Mouse (Mus musculus): ENCODE measurements around the gene Slc44a2. TPM values are rescaled to one million over a fixed set of nuclear protein-coding genes. Genes with fewer than 3 reads are reported as not detected.

Gene Slc44a2
- polyA plus RNA-seq, 1 experiment from 2014 or later = 14.4 TPM

- Histone ChIP-seq H3K9me3 (ENCODE audit: low read length) (no peaks in the 10 kb centered on the region), H3K9ac (replicated peaks) (no peak overlapping the region), H3K27ac (ENCODE audit: low read depth) (no peak overlapping the region), H3K36me3 (replicated peaks; ENCODE audit: insufficient read depth, low read length) (peaks cover 6% of the 10 kb centered on the region), H3K27me3 (ENCODE audit: insufficient read depth, low read length) (no peaks in the 10 kb centered on the region), H3K4me1 (ENCODE audit: insufficient read depth) (peaks cover 7% of the 10 kb centered on the region), H3K4me2 (ENCODE audit: low read depth, low read length) (no peak overlapping the region), H3K4me3 (ENCODE audit: low read depth, low read length) (no peak overlapping the region)
- no peak for ATAC-seq
- no peak for DNase-seq
- TF ChIP-seq EP300 (IDR thresholded peaks at IDR 0.05; ENCODE audit: low read depth) (no peak), CTCF (IDR thresholded peaks at IDR 0.05; ENCODE audit: low read depth) (no peak)
Measured at GRCm38 (mm10) chr9:21380868-21381267, 60.4 kb downstream of the Slc44a2 start.

GRCm38 (mm10) chr9:21383966-21384365 is 63.5 kb downstream of the Slc44a2 start:
- Histone ChIP-seq H3K27ac (ENCODE audit: low read depth) (no peak overlapping the region), H3K4me3 (ENCODE audit: low read depth, low read length) (no peak overlapping the region), H3K27me3 (ENCODE audit: insufficient read depth, low read length) (no peaks in the 10 kb centered on the region), H3K36me3 (replicated peaks; ENCODE audit: insufficient read depth, low read length) (peaks cover 17% of the 10 kb centered on the region), H3K9ac (replicated peaks) (no peak overlapping the region; the same call in 1 of the 2 replicates), H3K4me2 (ENCODE audit: low read depth, low read length) (no peak overlapping the region), H3K4me1 (ENCODE audit: insufficient read depth) (peaks cover 5% of the 10 kb centered on the region), H3K9me3 (ENCODE audit: low read length) (no peaks in the 10 kb centered on the region)
- ATAC-seq = no peak
- DNase-seq = no peak
- no peak for TF ChIP-seq CTCF (IDR thresholded peaks at IDR 0.05; ENCODE audit: low read depth)
- no peak for TF ChIP-seq EP300 (IDR thresholded peaks at IDR 0.05; ENCODE audit: low read depth)

GRCm38 (mm10) chr9:21392646-21393175 is 72.2 kb downstream of the Slc44a2 start:
- Histone ChIP-seq H3K4me2 (ENCODE audit: low read depth, low read length) (no peak overlapping the region), H3K27ac (ENCODE audit: low read depth) (no peak overlapping the region), H3K9ac (replicated peaks) (no peak overlapping the region), H3K4me3 (ENCODE audit: low read depth, low read length) (no peak overlapping the region), H3K4me1 (ENCODE audit: insufficient read depth) (no peaks in the 10 kb centered on the region), H3K36me3 (replicated peaks; ENCODE audit: insufficient read depth, low read length) (peaks cover 75% of the 10 kb centered on the region), H3K9me3 (ENCODE audit: low read length) (no peaks in the 10 kb centered on the region), H3K27me3 (ENCODE audit: insufficient read depth, low read length) (no peaks in the 10 kb centered on the region)
- TF ChIP-seq EP300 (IDR thresholded peaks at IDR 0.05; ENCODE audit: low read depth) = no peak
- 81% methylated on average over 10 of the region's 10 CpGs for WGBS (ENCODE audit: insufficient replicate concordance)
- DNase-seq = no peak
- ATAC-seq = no peak

- Histone ChIP-seq H3K27ac (ENCODE audit: low read depth) (no peak overlapping the region), H3K9me3 (ENCODE audit: low read length) (no peaks in the 10 kb centered on the region), H3K4me2 (ENCODE audit: low read depth, low read length) (no peak overlapping the region), H3K36me3 (replicated peaks; ENCODE audit: insufficient read depth, low read length) (peaks cover 84% of the 10 kb centered on the region), H3K9ac (replicated peaks) (no peak overlapping the region), H3K4me1 (ENCODE audit: insufficient read depth) (no peaks in the 10 kb centered on the region), H3K27me3 (ENCODE audit: insufficient read depth, low read length) (no peaks in the 10 kb centered on the region), H3K4me3 (ENCODE audit: low read depth, low read length) (no peak overlapping the region)
- DNase-seq (no peak), ATAC-seq (no peak)
- no peak for TF ChIP-seq EP300 (IDR thresholded peaks at IDR 0.05; ENCODE audit: low read depth)
- TF ChIP-seq CTCF (IDR thresholded peaks at IDR 0.05; ENCODE audit: low read depth) = no peak
- 86% methylated on average over 3 of the region's 3 CpGs for WGBS (ENCODE audit: insufficient replicate concordance)
Measured at GRCm38 (mm10) chr9:21395692-21396091, 75.2 kb downstream of the Slc44a2 start.

- no peaks in the 10 kb centered on the region for H3K27me3 ChIP-seq (ENCODE audit: insufficient read depth, low read length)
- H3K4me2 ChIP-seq (ENCODE audit: low read depth, low read length) = no peak overlapping the region
- DNase-seq = no peak
- H3K9me3 ChIP-seq (ENCODE audit: low read length) = no peaks in the 10 kb centered on the region
- 93% methylated on average over 3 of the region's 3 CpGs for WGBS (ENCODE audit: insufficient replicate concordance)
- no peaks in the 10 kb centered on the region for H3K4me1 ChIP-seq (ENCODE audit: insufficient read depth)
- H3K27ac ChIP-seq (ENCODE audit: low read depth) = no peak overlapping the region
- no peak for ATAC-seq
- H3K36me3 ChIP-seq (replicated peaks; ENCODE audit: insufficient read depth, low read length) = peaks cover 79% of the 10 kb centered on the region
- H3K4me3 ChIP-seq (ENCODE audit: low read depth, low read length) = no peak overlapping the region
- H3K9ac ChIP-seq (replicated peaks) = no peak overlapping the region
- no peak for TF ChIP-seq EP300 (IDR thresholded peaks at IDR 0.05; ENCODE audit: low read depth)
Measured at GRCm38 (mm10) chr9:21397170-21397569, 76.7 kb downstream of the Slc44a2 start.

- H3K9ac ChIP-seq (replicated peaks) = no peak overlapping the region
- no peaks in the 10 kb centered on the region for H3K27me3 ChIP-seq (ENCODE audit: insufficient read depth, low read length)
- ATAC-seq (no peak), DNase-seq (no peak)
- H3K4me1 ChIP-seq (ENCODE audit: insufficient read depth) = no peaks in the 10 kb centered on the region
- no peak overlapping the region for H3K4me2 ChIP-seq (ENCODE audit: low read depth, low read length)
- TF ChIP-seq EP300 (IDR thresholded peaks at IDR 0.05; ENCODE audit: low read depth) = no peak
- TF ChIP-seq CTCF (IDR thresholded peaks at IDR 0.05; ENCODE audit: low read depth) = no peak
- WGBS (ENCODE audit: insufficient replicate concordance) = 89% methylated on average over 9 of the region's 9 CpGs
- no peaks in the 10 kb centered on the region for H3K9me3 ChIP-seq (ENCODE audit: low read length)
- H3K27ac ChIP-seq (ENCODE audit: low read depth) = no peak overlapping the region
- no peak overlapping the region for H3K4me3 ChIP-seq (ENCODE audit: low read depth, low read length)
- H3K36me3 ChIP-seq (replicated peaks; ENCODE audit: insufficient read depth, low read length) = peaks cover 76% of the 10 kb centered on the region
Measured at GRCm38 (mm10) chr9:21401042-21401441, 80.5 kb downstream of the Slc44a2 start.

GRCm38 (mm10) chr9:21402764-21403253 is 82.3 kb downstream of the Slc44a2 start:
- no peak for DNase-seq
- ATAC-seq = no peak
- no peaks in the 10 kb centered on the region for H3K4me1 ChIP-seq (ENCODE audit: insufficient read depth)
- no peaks in the 10 kb centered on the region for H3K27me3 ChIP-seq (ENCODE audit: insufficient read depth, low read length)
- H3K9ac ChIP-seq (replicated peaks) = no peak overlapping the region
- H3K9me3 ChIP-seq (ENCODE audit: low read length) = no peaks in the 10 kb centered on the region
- H3K27ac ChIP-seq (ENCODE audit: low read depth) = no peak overlapping the region
- no peak overlapping the region for H3K4me2 ChIP-seq (ENCODE audit: low read depth, low read length)
- TF ChIP-seq CTCF (IDR thresholded peaks at IDR 0.05; ENCODE audit: low read depth) = no peak
- TF ChIP-seq EP300 (IDR thresholded peaks at IDR 0.05; ENCODE audit: low read depth) = no peak
- 92% methylated on average over 11 of the region's 11 CpGs for WGBS (ENCODE audit: insufficient replicate concordance)
- peaks cover 70% of the 10 kb centered on the region for H3K36me3 ChIP-seq (replicated peaks; ENCODE audit: insufficient read depth, low read length)
- H3K4me3 ChIP-seq (ENCODE audit: low read depth, low read length) = no peak overlapping the region
